Mouse (Mus musculus) liver, embryonic 14.5 days (tissue): ENCODE results near the gene Cysltr1.

ENCODE experiments used
- CTCF ChIP-seq: IDR thresholded peaks from 2 replicates; pipeline ENCODE4 v1.5.1; 2016; ENCODE audit warnings: antibody characterized with exemption, low read depth, control low read depth
- EP300 ChIP-seq: IDR thresholded peaks from 2 replicates; pipeline ENCODE4 v1.6.1; 2016; ENCODE audit warnings: antibody characterized with exemption, low read depth

GRCm38 (mm10) chrX:106578966-106579365, 24.5 kb downstream of the Cysltr1 start:
- TF ChIP-seq CTCF = no peak
- TF ChIP-seq EP300 = no peak
